Mouse (Mus musculus): ENCODE measurements around the gene B4gat1.

B4gat1 gene

GRCm38 (mm10) chr19:5032686-5033085, 5.9 kb upstream of the B4gat1 start:
- no peak for DNase-seq (ENCODE audit: low read depth, low spot score)

- no peak for DNase-seq (ENCODE audit: low read depth, low spot score)
Measured at GRCm38 (mm10) chr19:5036577-5036976, 2.0 kb upstream of the B4gat1 start.

GRCm38 (mm10) chr19:5037678-5038571, 701 bp upstream of the B4gat1 start:
- no peak for DNase-seq (ENCODE audit: low read depth, low spot score)

GRCm38 (mm10) chr19:5039301-5040114, 882 bp downstream of the B4gat1 start:
- DNase-seq (ENCODE audit: low read depth, low spot score): no peak

- no peak for DNase-seq (ENCODE audit: low read depth, low spot score)
Measured at GRCm38 (mm10) chr19:5040862-5041523, 2.4 kb downstream of the B4gat1 start, which contains the start of gene Brms1. TSS of gene Brms1 (plus strand) at chr19:5041354.

GRCm38 (mm10) chr19:5041588-5041987, 3.0 kb downstream of the B4gat1 start:
- DNase-seq (ENCODE audit: low read depth, low spot score): no peak

- no peak for DNase-seq (ENCODE audit: low read depth, low spot score)
Measured at GRCm38 (mm10) chr19:5045531-5045930, 6.9 kb downstream of the B4gat1 start.

GRCm38 (mm10) chr19:5048138-5049056, 9.8 kb downstream of the B4gat1 start:
- DNase-seq (ENCODE audit: low read depth, low spot score): no peak

- DNase-seq (ENCODE audit: low read depth, low spot score): no peak
Measured at GRCm38 (mm10) chr19:5049325-5049724, 10.7 kb downstream of the B4gat1 start.

- DNase-seq (ENCODE audit: low read depth, low spot score): no peak
Measured at GRCm38 (mm10) chr19:5050047-5050905, 11.7 kb downstream of the B4gat1 start, which contains the start of gene Rin1. TSS of gene Rin1 (plus strand) at chr19:5050481.

- DNase-seq (ENCODE audit: low read depth, low spot score): no peak
Measured at GRCm38 (mm10) chr19:5051031-5051430, 12.4 kb downstream of the B4gat1 start.

- DNase-seq (ENCODE audit: low read depth, low spot score): no peak
Measured at GRCm38 (mm10) chr19:5051515-5051914, 12.9 kb downstream of the B4gat1 start.

GRCm38 (mm10) chr19:5052166-5052822, 13.7 kb downstream of the B4gat1 start:
- no peak for DNase-seq (ENCODE audit: low read depth, low spot score)

GRCm38 (mm10) chr19:5052853-5053252, 14.2 kb downstream of the B4gat1 start:
- no peak for DNase-seq (ENCODE audit: low read depth, low spot score)

- DNase-seq (ENCODE audit: low read depth, low spot score): no peak
Measured at GRCm38 (mm10) chr19:5053909-5054308, 15.3 kb downstream of the B4gat1 start.

- DNase-seq (ENCODE audit: low read depth, low spot score): no peak
Measured at GRCm38 (mm10) chr19:5056251-5056650, 17.6 kb downstream of the B4gat1 start.

GRCm38 (mm10) chr19:5057876-5058775, 19.5 kb downstream of the B4gat1 start:
- no peak for DNase-seq (ENCODE audit: low read depth, low spot score)

All from WW6 (cell line).